Mouse (Mus musculus): ENCODE results near the gene Efna2. TPM values are rescaled to one million over a fixed set of nuclear protein-coding genes. Genes with fewer than 3 reads are reported as not detected.
A peak's percentile ranks its signal among the peaks of the same experiment; 100 is the strongest.
"Not testable (repeated sequence)": the region's sequence is repeated elsewhere in the genome, so short reads cannot be mapped to it uniquely, and the experiment has no call there.

Efna2 gene
- polyA plus RNA-seq, 1 experiment from 2014 or later: 12.1 TPM

- peak overlapping the region; percentile 43 for H3K4me3 ChIP-seq (ENCODE audit: low read length)
- peaks cover 71% of the 10 kb centered on the region for H3K4me1 ChIP-seq (replicated peaks; ENCODE audit: control insufficient read depth, insufficient read depth, low read length)
- peak overlapping the region; percentile 83 for H3K4me2 ChIP-seq (ENCODE audit: low read depth, low read length)
- under 1% methylated on average over 17 of the region's 17 CpGs for WGBS
- H3K27ac ChIP-seq (ENCODE audit: low read length): no peak overlapping the region; the same call in 1 of the 2 replicates
- no peaks in the 10 kb centered on the region for H3K27me3 ChIP-seq (ENCODE audit: control insufficient read depth, insufficient read depth, low read depth, low read length)
- peak; percentile 17 for ATAC-seq (ENCODE audit: low read depth)
- H3K36me3 ChIP-seq (ENCODE audit: control insufficient read depth, insufficient read depth, low read length): peaks cover 3% of the 10 kb centered on the region
- H3K9me3 ChIP-seq (ENCODE audit: control insufficient read depth, low read length): no peaks in the 10 kb centered on the region
- H3K9ac ChIP-seq (ENCODE audit: low read length): peak overlapping the region; percentile 60
Measured at GRCm38 (mm10) chr10:80164998-80165344, 14.3 kb upstream of the Efna2 start.

- 19% methylated on average over 19 of the region's 20 CpGs for WGBS
- peaks cover 66% of the 10 kb centered on the region for H3K4me1 ChIP-seq (replicated peaks; ENCODE audit: control insufficient read depth, insufficient read depth, low read length)
Measured at GRCm38 (mm10) chr10:80165392-80166128, 13.7 kb upstream of the Efna2 start, which contains the start of gene Cirbp. Gene Cirbp, plus strand, starts transcription at chr10:80165985.

GRCm38 (mm10) chr10:80166136-80166535 lies 13.1 kb upstream of the Efna2 start:
- 95% methylated on average over 4 of the region's 4 CpGs for WGBS
- not testable (repeated sequence) for H3K9me3 ChIP-seq (ENCODE audit: control insufficient read depth, low read length); H3K4me3 ChIP-seq (ENCODE audit: low read length); H3K27ac ChIP-seq (ENCODE audit: low read length); ATAC-seq (ENCODE audit: low read depth); H3K27me3 ChIP-seq (ENCODE audit: control insufficient read depth, insufficient read depth, low read depth, low read length)
- Histone ChIP-seq H3K4me1 (replicated peaks; ENCODE audit: control insufficient read depth, insufficient read depth, low read length) (peaks cover 60% of the 10 kb centered on the region), H3K36me3 (ENCODE audit: control insufficient read depth, insufficient read depth, low read length) (peaks cover 15% of the 10 kb centered on the region), H3K9ac (ENCODE audit: low read length) (peak overlapping the region; percentile 46), H3K4me2 (ENCODE audit: low read depth, low read length) (peak overlapping the region; percentile 39; the same call in 1 of the 2 replicates)

More at GRCm38 (mm10) chr10:80165392-80166128, 13.7 kb upstream of the Efna2 start, which contains the start of gene Cirbp:
- Histone ChIP-seq H3K27ac (ENCODE audit: low read length) (peak within 1 kb of the TSS; percentile 90), H3K4me3 (ENCODE audit: low read length) (peak within 1 kb of the TSS; percentile 43), H3K27me3 (ENCODE audit: control insufficient read depth, insufficient read depth, low read depth, low read length) (no peaks in the 10 kb centered on the region), H3K36me3 (ENCODE audit: control insufficient read depth, insufficient read depth, low read length) (peaks cover 9% of the 10 kb centered on the region), H3K4me2 (ENCODE audit: low read depth, low read length) (peak within 1 kb of the TSS; percentile 83), H3K9ac (ENCODE audit: low read length) (peak within 1 kb of the TSS; percentile 60), H3K9me3 (ENCODE audit: control insufficient read depth, low read length) (no peaks in the 10 kb centered on the region)
- ATAC-seq (ENCODE audit: low read depth): no peak

GRCm38 (mm10) chr10:80167460-80168037 lies 11.7 kb upstream of the Efna2 start:
- ATAC-seq (ENCODE audit: low read depth): peak; percentile 93
- peaks cover 54% of the 10 kb centered on the region for H3K4me1 ChIP-seq (replicated peaks; ENCODE audit: control insufficient read depth, insufficient read depth, low read length)
- WGBS: 0% methylated on average over 53 of the region's 55 CpGs

GRCm38 (mm10) chr10:80168038-80168661 lies 11.1 kb upstream of the Efna2 start:
- peak overlapping the region; percentile 86 for H3K4me3 ChIP-seq (ENCODE audit: low read length)
- no peaks in the 10 kb centered on the region for H3K27me3 ChIP-seq (ENCODE audit: control insufficient read depth, insufficient read depth, low read depth, low read length)
- peak overlapping the region; percentile 98 for H3K9ac ChIP-seq (ENCODE audit: low read length)
- H3K36me3 ChIP-seq (ENCODE audit: control insufficient read depth, insufficient read depth, low read length): peaks cover 23% of the 10 kb centered on the region
- peak overlapping the region; percentile 99 for H3K27ac ChIP-seq (ENCODE audit: low read length)
- H3K4me2 ChIP-seq (ENCODE audit: low read depth, low read length): peak overlapping the region; percentile 91
- no peaks in the 10 kb centered on the region for H3K9me3 ChIP-seq (ENCODE audit: control insufficient read depth, low read length)
- WGBS: under 1% methylated on average over 44 of the region's 48 CpGs
- peaks cover 48% of the 10 kb centered on the region for H3K4me1 ChIP-seq (replicated peaks; ENCODE audit: control insufficient read depth, insufficient read depth, low read length)
- ATAC-seq (ENCODE audit: low read depth): peak; percentile 59

More at GRCm38 (mm10) chr10:80167460-80168037, 11.7 kb upstream of the Efna2 start:
- no peaks in the 10 kb centered on the region for H3K9me3 ChIP-seq (ENCODE audit: control insufficient read depth, low read length)
- H3K36me3 ChIP-seq (ENCODE audit: control insufficient read depth, insufficient read depth, low read length): peaks cover 23% of the 10 kb centered on the region
- peak overlapping the region; percentile 86 for H3K4me3 ChIP-seq (ENCODE audit: low read length)
- peak overlapping the region; percentile 98 for H3K9ac ChIP-seq (ENCODE audit: low read length)
- peak overlapping the region; percentile 91 for H3K4me2 ChIP-seq (ENCODE audit: low read depth, low read length)
- no peaks in the 10 kb centered on the region for H3K27me3 ChIP-seq (ENCODE audit: control insufficient read depth, insufficient read depth, low read depth, low read length)
- peak overlapping the region; percentile 99 for H3K27ac ChIP-seq (ENCODE audit: low read length)

- peak overlapping the region; percentile 91 for H3K4me2 ChIP-seq (ENCODE audit: low read depth, low read length)
- peak overlapping the region; percentile 99 for H3K27ac ChIP-seq (ENCODE audit: low read length)
- H3K36me3 ChIP-seq (ENCODE audit: control insufficient read depth, insufficient read depth, low read length): peaks cover 23% of the 10 kb centered on the region
- no peaks in the 10 kb centered on the region for H3K27me3 ChIP-seq (ENCODE audit: control insufficient read depth, insufficient read depth, low read depth, low read length)
- no peak for ATAC-seq (ENCODE audit: low read depth)
- H3K9me3 ChIP-seq (ENCODE audit: control insufficient read depth, low read length): no peaks in the 10 kb centered on the region
- 40% methylated on average over 1 of the region's 1 CpGs for WGBS
- peak overlapping the region; percentile 98 for H3K9ac ChIP-seq (ENCODE audit: low read length)
- H3K4me1 ChIP-seq (replicated peaks; ENCODE audit: control insufficient read depth, insufficient read depth, low read length): peaks cover 43% of the 10 kb centered on the region
- H3K4me3 ChIP-seq (ENCODE audit: low read length): peak overlapping the region; percentile 86
Measured at GRCm38 (mm10) chr10:80169070-80169469, 10.2 kb upstream of the Efna2 start.

- Histone ChIP-seq H3K27ac (ENCODE audit: low read length) (no peak overlapping the region), H3K4me1 (replicated peaks; ENCODE audit: control insufficient read depth, insufficient read depth, low read length) (peaks cover 37% of the 10 kb centered on the region), H3K27me3 (ENCODE audit: control insufficient read depth, insufficient read depth, low read depth, low read length) (no peaks in the 10 kb centered on the region), H3K9me3 (ENCODE audit: control insufficient read depth, low read length) (no peaks in the 10 kb centered on the region), H3K9ac (ENCODE audit: low read length) (0 out of 2 replicates have a peak overlapping the region, but pooled peaks have one; percentile 43), H3K4me2 (ENCODE audit: low read depth, low read length) (no peak overlapping the region), H3K4me3 (ENCODE audit: low read length) (no peak overlapping the region), H3K36me3 (ENCODE audit: control insufficient read depth, insufficient read depth, low read length) (peaks cover 23% of the 10 kb centered on the region)
- no peak for ATAC-seq (ENCODE audit: low read depth)
- 85% methylated on average over 7 of the region's 7 CpGs for WGBS
Measured at GRCm38 (mm10) chr10:80169651-80170050, 9.6 kb upstream of the Efna2 start.

- H3K9ac ChIP-seq (ENCODE audit: low read length): no peak overlapping the region
- no peak for ATAC-seq (ENCODE audit: low read depth)
- no peak overlapping the region for H3K4me2 ChIP-seq (ENCODE audit: low read depth, low read length)
- H3K9me3 ChIP-seq (ENCODE audit: control insufficient read depth, low read length): no peaks in the 10 kb centered on the region
- H3K27me3 ChIP-seq (ENCODE audit: control insufficient read depth, insufficient read depth, low read depth, low read length): no peaks in the 10 kb centered on the region
- peaks cover 23% of the 10 kb centered on the region for H3K36me3 ChIP-seq (ENCODE audit: control insufficient read depth, insufficient read depth, low read length)
- H3K4me1 ChIP-seq (replicated peaks; ENCODE audit: control insufficient read depth, insufficient read depth, low read length): peaks cover 35% of the 10 kb centered on the region
- H3K4me3 ChIP-seq (ENCODE audit: low read length): no peak overlapping the region
- 92% methylated on average over 16 of the region's 16 CpGs for WGBS
- no peak overlapping the region for H3K27ac ChIP-seq (ENCODE audit: low read length)
Measured at GRCm38 (mm10) chr10:80170052-80170451, 9.2 kb upstream of the Efna2 start.

GRCm38 (mm10) chr10:80170601-80171021 lies 8.7 kb upstream of the Efna2 start:
- 92% methylated on average over 19 of the region's 19 CpGs for WGBS
- Histone ChIP-seq H3K27me3 (ENCODE audit: control insufficient read depth, insufficient read depth, low read depth, low read length) (no peaks in the 10 kb centered on the region), H3K36me3 (ENCODE audit: control insufficient read depth, insufficient read depth, low read length) (peaks cover 23% of the 10 kb centered on the region), H3K9me3 (ENCODE audit: control insufficient read depth, low read length) (no peaks in the 10 kb centered on the region), H3K4me3 (ENCODE audit: low read length) (no peak overlapping the region), H3K9ac (ENCODE audit: low read length) (no peak overlapping the region), H3K4me1 (replicated peaks; ENCODE audit: control insufficient read depth, insufficient read depth, low read length) (peaks cover 30% of the 10 kb centered on the region), H3K4me2 (ENCODE audit: low read depth, low read length) (no peak overlapping the region), H3K27ac (ENCODE audit: low read length) (no peak overlapping the region)
- ATAC-seq (ENCODE audit: low read depth): no peak
